Mouse (Mus musculus) cerebellum, adult 2 months (tissue): ENCODE data around the gene Mier2. TPM values are rescaled to one million over a fixed set of nuclear protein-coding genes. Genes with fewer than 3 reads are reported as not detected.

Experiments used
- DNase-seq, 2 experiments: peaks; one replicate each; pipeline ENCODE4 v3.0.0; 2021
- H3K27ac ChIP-seq: fragments of 200-500 bp; 2 replicates; pipeline ENCODE4 v1.5.1; 2012; ENCODE audit warnings: low read length, control low read depth, inconsistent platforms; ENCODE audit not compliant: insufficient read depth
- H3K27me3 ChIP-seq: fragments of 200-500 bp; 2 replicates; pipeline ENCODE4 v1.6.1; 2012; ENCODE audit warnings: inconsistent platforms, mild to moderate bottlenecking, low read length, moderate library complexity; ENCODE audit not compliant: control insufficient read depth, insufficient read depth
- H3K4me1 ChIP-seq: fragments of 200-500 bp; 2 replicates; pipeline ENCODE4 v1.6.1; 2011; ENCODE audit warnings: low read length; ENCODE audit not compliant: control insufficient read depth, insufficient read depth
- H3K4me3 ChIP-seq: fragments of 200-500 bp; replicated peaks from 2 replicates; pipeline ENCODE3; 2011; ENCODE audit warnings: mild to moderate bottlenecking, low read depth, low read length, control low read depth; ENCODE audit not compliant: insufficient read depth
- CTCF ChIP-seq: fragments of 200-500 bp; IDR thresholded peaks from 2 replicates; pipeline ENCODE4 v1.5.1; 2011; ENCODE audit warnings: low read depth, mild to moderate bottlenecking, control low read depth, low read length, moderate library complexity, borderline replicate concordance; ENCODE audit not compliant: insufficient read depth
- POLR2A ChIP-seq: fragments of 200-500 bp; IDR thresholded peaks from 2 replicates; pipeline ENCODE4 v1.6.1; 2011; ENCODE audit warnings: low read length, control low read depth, borderline replicate concordance; ENCODE audit not compliant: insufficient read depth
- WGBS: fragments of 180-500 bp; shearing (Covaris S2); methylation state at CpG from one replicate; pipeline ENCODE4 v1.1.7; 2018; 5-methylcytosine and 5-hydroxymethylcytosine counted together
- polyA plus RNA-seq: library from polyadenylated mRNA; depleted of rRNA; stranded (reverse); fragments of >200 nt; gene quantifications from 2 replicates; pipeline ENCODE4 v1.2.3, GENCODE M21; 2012

Gene Mier2
- polyA plus RNA-seq, 1 experiment: 70.3 TPM

DNA sequence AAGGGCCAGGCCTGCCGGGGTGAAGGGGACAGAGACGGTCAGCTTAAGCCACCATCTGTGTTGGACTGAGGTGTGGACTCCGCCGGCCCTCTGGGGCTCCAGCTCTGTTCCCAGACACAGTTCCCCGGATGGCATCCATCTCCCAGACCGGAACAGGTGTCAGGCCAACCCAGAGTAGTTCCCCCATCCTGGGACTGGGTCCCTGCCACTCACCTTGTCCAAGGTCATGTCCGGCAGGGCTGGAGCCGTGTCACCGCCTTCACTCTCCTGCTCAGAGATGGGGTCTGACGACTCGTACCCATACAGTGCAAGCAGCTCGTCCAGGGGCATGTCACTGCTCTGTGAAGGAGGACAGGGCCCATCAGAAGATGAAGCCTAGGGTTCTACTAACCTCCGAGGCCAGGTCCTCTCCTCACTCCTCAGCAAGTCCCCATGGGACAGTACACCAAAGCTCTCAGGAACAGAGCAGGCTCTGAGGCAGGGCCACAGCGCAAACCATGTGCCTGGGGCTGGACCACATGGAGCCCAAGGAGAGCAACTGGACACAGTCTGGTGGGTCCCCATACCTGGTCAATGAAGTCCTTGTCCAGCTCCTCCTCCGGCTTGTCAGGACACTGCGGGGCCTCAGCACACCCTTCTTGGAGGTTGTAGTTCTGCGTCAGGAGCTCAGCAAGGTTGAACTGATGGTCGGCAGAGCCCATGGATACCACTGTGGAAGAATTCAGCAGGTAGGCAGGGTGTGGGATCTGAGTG lies 5.9 kb downstream of the Mier2 start:
- Histone ChIP-seq H3K27me3 (no peaks in the 10 kb centered on the region), H3K4me1 (peaks cover 11% of the 10 kb centered on the region), H3K4me3 (no peak overlapping the region), H3K27ac (no peak overlapping the region)
- TF ChIP-seq CTCF (no peak), POLR2A (no peak)
- DNase-seq: no peak
- 91% methylated on average over 18 of the region's 18 CpGs for WGBS

DNA sequence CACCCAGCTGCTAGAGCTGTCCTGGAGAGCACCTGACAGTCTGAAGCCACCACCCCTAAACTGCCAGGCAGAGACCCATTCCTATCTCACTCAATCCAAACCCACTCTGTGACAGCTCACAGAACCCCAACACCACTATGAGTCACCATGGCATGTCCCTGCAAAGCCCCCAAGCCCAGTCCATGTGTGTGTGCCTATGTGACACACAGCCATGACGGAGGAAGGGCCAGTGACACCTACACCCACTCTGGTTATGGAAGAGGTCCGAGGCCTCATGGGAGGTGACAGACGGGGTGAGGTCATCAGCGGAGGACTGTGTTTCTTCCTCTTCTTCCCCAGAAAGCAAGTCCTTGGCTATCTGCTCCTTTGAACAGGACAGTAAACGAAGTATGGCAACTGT lies 6.5 kb downstream of the Mier2 start:
- no peak overlapping the region for H3K27ac ChIP-seq
- H3K4me1 ChIP-seq: peaks cover 6% of the 10 kb centered on the region; the same call in 1 of the 2 replicates
- no peaks in the 10 kb centered on the region for H3K27me3 ChIP-seq
- no peak for DNase-seq
- no peak overlapping the region for H3K4me3 ChIP-seq
- WGBS: 94% methylated on average over 5 of the region's 5 CpGs
- TF ChIP-seq CTCF: no peak
- TF ChIP-seq POLR2A: no peak

DNA sequence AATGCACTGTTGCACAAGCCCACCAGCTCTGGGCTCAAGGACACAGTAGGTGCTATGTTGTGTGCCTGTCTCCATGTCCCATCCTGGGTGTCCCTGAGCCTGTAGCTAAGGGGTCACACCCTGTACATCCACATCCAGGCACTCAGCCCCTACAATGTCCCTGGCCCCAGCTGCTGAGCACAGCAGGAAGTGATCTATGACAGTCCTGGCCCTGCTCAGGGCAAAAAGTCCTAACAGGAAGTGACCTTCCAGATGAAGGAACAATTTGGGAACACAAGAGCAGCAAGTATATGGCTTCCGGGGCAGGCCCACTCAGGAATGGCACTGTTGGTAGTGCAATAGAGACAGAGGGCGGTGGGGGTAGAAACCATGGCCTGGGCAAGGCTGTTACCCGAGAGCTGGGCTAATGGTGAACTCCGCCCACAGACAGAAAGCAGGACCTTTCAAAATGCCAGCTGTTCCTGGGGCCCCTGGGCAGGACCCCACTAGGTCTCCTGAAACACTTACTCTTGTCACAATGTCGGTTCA lies 7.8 kb downstream of the Mier2 start:
- TF ChIP-seq CTCF: no peak
- TF ChIP-seq POLR2A: no peak
- Histone ChIP-seq H3K27ac (no peak overlapping the region), H3K4me1 (no peaks in the 10 kb centered on the region), H3K4me3 (no peak overlapping the region), H3K27me3 (no peaks in the 10 kb centered on the region)
- no peak for DNase-seq
- 83% methylated on average over 5 of the region's 5 CpGs for WGBS

DNA sequence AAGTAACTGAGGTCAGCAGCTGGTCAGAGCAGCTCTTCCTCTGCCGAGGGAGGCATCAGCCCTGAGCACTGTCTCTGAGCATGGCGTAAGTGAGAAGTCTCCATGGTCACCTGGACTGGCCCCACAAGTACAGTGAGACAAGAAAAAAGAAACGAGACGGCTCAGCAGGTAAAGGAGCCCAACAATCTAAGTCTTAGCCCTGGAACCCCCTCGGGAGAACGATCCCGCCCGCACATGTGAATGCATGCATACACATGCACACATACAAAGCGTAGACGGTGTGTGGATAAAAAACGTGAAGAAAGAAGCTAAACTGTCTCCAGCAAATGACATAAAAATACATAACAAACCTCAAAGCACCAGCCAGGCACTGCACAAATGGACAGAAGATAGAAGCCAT lies 8.5 kb downstream of the Mier2 start:
- 91% methylated on average over 11 of the region's 11 CpGs for WGBS
- no peak overlapping the region for H3K27ac ChIP-seq
- DNase-seq: no peak
- no peak for TF ChIP-seq POLR2A
- TF ChIP-seq CTCF: no peak
- no peaks in the 10 kb centered on the region for H3K27me3 ChIP-seq
- H3K4me3 ChIP-seq: no peak overlapping the region
- no peaks in the 10 kb centered on the region; the same call in 1 of the 2 replicates for H3K4me1 ChIP-seq

DNA sequence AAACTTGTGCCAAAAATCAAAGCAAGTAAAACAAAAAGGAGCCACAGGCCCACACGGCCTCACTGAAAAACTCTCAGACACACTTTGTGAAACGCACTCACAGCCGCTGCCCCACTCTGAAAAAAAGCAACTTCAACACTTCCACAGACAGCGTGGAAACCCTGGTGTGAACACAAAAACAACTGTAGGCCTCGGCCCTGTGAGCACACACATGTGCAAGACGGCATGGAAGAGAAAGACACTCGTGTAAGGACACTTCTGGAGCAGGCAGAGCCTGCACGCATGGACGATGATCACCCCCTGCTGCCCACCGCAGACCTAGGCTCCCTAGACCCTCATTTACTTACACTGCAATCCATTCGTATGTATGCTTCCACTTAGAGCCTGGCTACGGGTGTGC lies 9.1 kb downstream of the Mier2 start:
- TF ChIP-seq CTCF (no peak), POLR2A (no peak)
- H3K4me1 ChIP-seq: peaks cover 2% of the 10 kb centered on the region; the same call in 1 of the 2 replicates
- WGBS: 73% methylated on average over 12 of the region's 12 CpGs
- H3K27me3 ChIP-seq: no peaks in the 10 kb centered on the region
- no peak overlapping the region for H3K27ac ChIP-seq
- no peak overlapping the region for H3K4me3 ChIP-seq
- peak in 1 of 2 experiments; percentile 3 for DNase-seq

DNA sequence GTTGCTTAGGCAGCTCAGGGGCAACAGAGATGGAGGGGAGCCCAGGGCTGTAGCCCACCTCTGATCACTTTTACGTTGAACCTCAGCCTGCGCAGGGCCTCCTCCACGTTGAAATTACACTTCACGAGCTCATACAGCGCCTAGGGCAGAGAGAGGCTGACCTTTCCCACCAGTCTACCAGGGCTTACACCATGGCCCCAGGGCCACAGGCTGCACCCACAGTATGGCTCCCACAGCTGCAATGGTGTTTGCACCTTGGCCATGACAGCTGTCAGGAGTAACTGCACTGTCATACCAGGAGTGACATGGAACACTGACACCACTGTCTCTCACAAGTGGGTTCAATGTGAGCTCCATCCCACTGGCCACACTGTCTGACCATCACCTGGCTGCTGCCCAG lies 10.4 kb downstream of the Mier2 start:
- Histone ChIP-seq H3K27ac (no peak overlapping the region), H3K4me1 (peaks cover 8% of the 10 kb centered on the region), H3K4me3 (no peak overlapping the region), H3K27me3 (no peaks in the 10 kb centered on the region)
- WGBS: 91% methylated on average over 5 of the region's 5 CpGs
- no peak for DNase-seq
- TF ChIP-seq CTCF (no peak), POLR2A (no peak)

DNA sequence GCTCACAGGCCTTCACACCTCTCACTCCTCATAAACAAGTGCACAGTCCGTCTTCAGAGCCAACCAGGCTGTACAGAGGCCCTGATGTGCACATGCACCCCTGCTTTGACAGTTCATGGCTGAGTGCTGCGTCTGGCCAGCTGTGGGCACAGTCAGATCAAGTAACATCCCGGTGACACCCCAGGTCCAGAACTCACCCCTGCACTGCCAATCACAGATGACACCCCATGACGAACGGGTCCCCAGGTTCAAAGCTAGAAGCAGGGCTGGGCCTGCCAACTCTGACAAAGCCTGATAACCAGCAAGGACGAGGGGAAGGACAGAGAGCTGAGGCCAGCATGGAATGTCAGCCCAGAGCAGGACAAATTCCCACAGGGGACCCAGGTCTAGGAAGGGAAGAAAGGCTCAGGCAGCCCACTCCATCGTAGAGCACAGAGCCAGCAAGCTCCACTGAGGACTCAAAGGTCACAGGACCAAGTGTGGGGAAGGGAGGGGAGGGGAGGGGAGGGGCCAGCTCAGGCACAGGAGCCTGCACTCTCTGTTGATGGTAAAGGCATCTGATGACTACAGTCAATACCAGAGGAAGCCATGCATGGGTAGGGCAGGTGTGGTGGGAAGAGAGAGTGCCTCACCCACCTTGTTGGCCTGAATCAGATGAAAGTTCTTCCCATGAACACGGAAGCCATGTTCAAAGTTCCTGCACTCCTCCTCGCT lies 11.0 kb downstream of the Mier2 start:
- no peak for DNase-seq
- Histone ChIP-seq H3K27me3 (no peaks in the 10 kb centered on the region), H3K27ac (no peak overlapping the region), H3K4me3 (no peak overlapping the region), H3K4me1 (peaks cover 8% of the 10 kb centered on the region)
- WGBS: 82% methylated on average over 9 of the region's 9 CpGs
- TF ChIP-seq CTCF (no peak), POLR2A (no peak)
